Mouse (Mus musculus) B cell, adult 67 days (primary cell): ENCODE data around the gene Chit1. TPM values are rescaled to one million over a fixed set of nuclear protein-coding genes. Genes with fewer than 3 reads are reported as not detected.

Experiments
- total RNA-seq, 2 experiments: library from RNA; stranded (reverse); gene quantifications; 4 replicates each; pipeline ENCODE4 v1.2.4; 2023

Gene Chit1
- not detected for total RNA-seq

GRCm38 (mm10) chr1:134110979-134111378 is at the start of gene Chit1:
Chit1 (plus strand) TSS chr1:134111242.

GRCm38 (mm10) chr1:134078802-134079476 is 32.1 kb upstream of the Chit1 start, which contains the start of gene Btg2:
Btg2 (minus strand) TSS chr1:134079120.

GRCm38 (mm10) chr1:134182025-134182424 is 71.0 kb downstream of the Chit1 start, which contains the start of gene Chil1:
Chil1 (plus strand) TSS chr1:134182176.

GRCm38 (mm10) chr1:134193126-134193525 is 82.1 kb downstream of the Chit1 start, which contains the start of gene Mybph:
Mybph (plus strand) TSS chr1:134193448.

Other genes starting within 250 kb of the Chit1 start
- gene Optc, start 203.2 kb upstream of the Chit1 start, total RNA-seq, result not detected
- not detected for gene Prelp, start 189.8 kb upstream of the Chit1 start, total RNA-seq
- not detected for gene Fmod, start 74.0 kb upstream of the Chit1 start, total RNA-seq
- 100 to 1,000 TPM; 238 to 281 TPM for gene Btg2, start 32.1 kb upstream of the Chit1 start, total RNA-seq
- not detected for gene Chil1, start 70.9 kb downstream of the Chit1 start, total RNA-seq
- gene Mybph, start 82.2 kb downstream of the Chit1 start, total RNA-seq, result not detected
- not detected for gene Adora1, start 124.2 kb downstream of the Chit1 start, total RNA-seq
- not detected for gene Myog, start 178.7 kb downstream of the Chit1 start, total RNA-seq
- under 1 TPM; 0.52 to 0.71 TPM for gene Ppfia4, start 221.7 kb downstream of the Chit1 start, total RNA-seq